Mouse (Mus musculus) retina, embryonic 14.5 days (tissue): ENCODE results near the gene Gm7173.

Source experiments
- DNase-seq: peaks from one replicate; pipeline ENCODE4 v3.0.0-alpha.2; 2015; ENCODE audit warnings: low spot score

Gene Gm7173

GRCm38 (mm10) chrX:79516977-79517645 lies at the start of gene Gm7173:
TSS of gene Gm7173 (minus strand) at chrX:79517285.
- DNase-seq: peak; percentile 67

DNA sequence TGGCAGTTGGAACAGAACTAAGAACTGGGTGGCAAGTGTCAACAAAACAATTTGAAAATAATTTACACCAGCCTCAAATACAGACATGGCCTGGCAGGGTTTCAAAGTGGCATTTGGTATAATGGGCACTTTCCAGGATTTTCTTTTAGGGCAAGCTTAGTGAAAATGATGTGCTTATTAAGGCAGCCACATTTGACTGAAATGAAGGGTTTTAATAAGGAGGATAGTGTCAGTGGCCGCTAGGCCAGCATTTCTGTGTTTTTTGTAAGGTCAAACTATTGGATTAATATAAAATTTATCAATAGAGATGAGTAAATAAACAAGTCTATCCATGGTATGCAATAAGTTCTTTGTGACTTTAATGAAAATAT lies 546 bp upstream of the Gm7173 start:
- DNase-seq: no peak

DNA sequence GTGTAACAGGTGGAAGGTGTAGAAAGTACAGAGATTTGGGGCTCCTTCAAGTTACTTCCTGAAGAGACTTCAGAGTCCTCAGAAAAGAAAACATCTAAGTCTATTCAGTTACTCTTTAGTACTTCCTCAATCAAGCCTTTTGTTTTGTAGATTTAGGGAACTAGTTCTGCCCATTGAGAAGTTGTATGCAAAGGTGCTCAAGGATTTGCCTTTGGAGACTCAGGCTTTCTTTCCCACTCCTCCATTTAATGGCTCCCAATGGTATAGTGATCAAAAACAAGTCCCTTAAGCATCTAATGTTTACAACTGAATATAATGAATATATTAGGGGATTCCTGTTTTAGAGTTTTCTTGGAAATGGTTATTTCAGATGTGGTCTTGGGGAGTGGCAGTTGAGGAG lies 200.3 kb downstream of the Gm7173 start:
- DNase-seq: no peak
